ENCODE assay signal across 10 mouse cellular contexts in genomic region chr15:77904363-77904892, GRCm38 (mm10). TPM values are rescaled to one million over a fixed set of nuclear protein-coding genes. Genes with fewer than 3 reads are reported as not detected.
DNase-seq lines count a peak whose midpoint lies in the region; ATAC-seq lines count a peak whose summit lies in the region.
"Had no signal": no experiment of that assay in that cellular context is flagged by ENCODE, and none has a peak within 500 bp of the region (broad histone marks: within the 10 kb centered on the region; RNA-seq: fewer than 3 reads in every experiment).

No protein-coding gene starts in this region.

- no peak for DNase-seq in kidney, adult 18-20 months
- peak; percentile 39 to 60 for DNase-seq in thymus, postnatal 10 days (ENCODE audit: low spot score in 2 of 2)
- no peak for DNase-seq in frontal cortex, postnatal 14 days (ENCODE audit: low spot score in 2 of 2)
- no peak for DNase-seq in retina, postnatal 1 day
- no peak for DNase-seq in left cerebral cortex, postnatal 14 days (ENCODE audit: low spot score in 2 of 2)

- intact Hi-C loops in left cerebral cortex, postnatal 14 days (cut with DNase I): no loop called here

- no peak overlapping the region; the same call in 1 of the 2 replicates for H3K27ac ChIP-seq in kidney, embryonic 16.5 days (ENCODE audit: low read length)
- H3K27ac ChIP-seq in limb, embryonic 12.5 days: peak overlapping the region; percentile 76
- H3K27ac ChIP-seq: hindbrain, embryonic 13.5 days; neural tube, embryonic 12.5 days had no signal

- no peaks in the 10 kb centered on the region for H3K27me3 ChIP-seq in kidney, embryonic 16.5 days (ENCODE audit: insufficient read depth, low read length)
- H3K27me3 ChIP-seq in limb, embryonic 12.5 days: peaks cover 4% of the 10 kb centered on the region

- ATAC-seq in kidney, embryonic 16.5 days (ENCODE audit: low FRiP score, low TSS enrichment): no peak
- ATAC-seq in activated CD4-positive, CD25-positive, alpha-beta regulatory T cell, adult 4 months: peak; percentile 57
- ATAC-seq in limb, embryonic 12.5 days (ENCODE audit: insufficient number of reproducible peaks, insufficient read depth, low FRiP score, low TSS enrichment, low read depth): no peak

- H3K9ac ChIP-seq in kidney, embryonic 16.5 days (replicated peaks; ENCODE audit: low read length): peak overlapping the region; percentile 41; the same call in 1 of the 2 replicates
- H3K9ac ChIP-seq in limb, embryonic 12.5 days (replicated peaks): no peak overlapping the region

- H3K4me2 ChIP-seq in kidney, embryonic 16.5 days (replicated peaks; ENCODE audit: low read depth, low read length): peak overlapping the region; percentile 15; the same call in 1 of the 2 replicates
- peak overlapping the region; percentile 60 for H3K4me2 ChIP-seq in limb, embryonic 12.5 days

- no peak overlapping the region for H3K4me3 ChIP-seq in kidney, embryonic 16.5 days (ENCODE audit: low read length)
- no peak overlapping the region for H3K4me3 ChIP-seq in limb, embryonic 12.5 days (replicated peaks)

- H3K36me3 ChIP-seq in kidney, embryonic 16.5 days (ENCODE audit: insufficient read depth, low read length): no peaks in the 10 kb centered on the region
- H3K36me3 ChIP-seq in limb, embryonic 12.5 days: no peaks in the 10 kb centered on the region
- H3K36me3 ChIP-seq: hindbrain, embryonic 13.5 days; neural tube, embryonic 12.5 days had no signal

- H3K9me3 ChIP-seq in kidney, embryonic 16.5 days (ENCODE audit: low read length): no peaks in the 10 kb centered on the region
- no peaks in the 10 kb centered on the region for H3K9me3 ChIP-seq in limb, embryonic 12.5 days
- H3K9me3 ChIP-seq: hindbrain, embryonic 13.5 days; neural tube, embryonic 12.5 days had no signal

- H3K4me1 ChIP-seq in kidney, embryonic 16.5 days (ENCODE audit: insufficient read depth, low read length): peaks cover 55% of the 10 kb centered on the region
- H3K4me1 ChIP-seq in limb, embryonic 12.5 days (replicated peaks): peaks cover 56% of the 10 kb centered on the region

- 28% methylated on average over 11 of the region's 12 CpGs for whole genome bisulfite sequencing in kidney, embryonic 16.5 days
- 22% methylated on average over 12 of the region's 12 CpGs for WGBS in limb, embryonic 12.5 days

RNA-seq across cellular contexts. Expression of gene Txn2, which starts 24.4 kb away (rescaled TPM):
- 275 and 307 TPM in 2 replicates for polyA plus RNA-seq in kidney, embryonic 16.5 days (2015; fragmentation: Nextera tagmentation; extraction: Ambion mirVana)
- polyA plus RNA-seq in activated CD4-positive, CD25-positive, alpha-beta regulatory T cell, adult 4 months (2017; shearing (Covaris generic)): 100 to 1,000 TPM; 219 to 245 TPM
- polyA plus RNA-seq in limb, embryonic 12.5 days (2016; fragmentation: Nextera tagmentation; extraction: Ambion mirVana): 215 and 217 TPM in 2 replicates
- 100 to 1,000 TPM; 121 to 124 TPM for total RNA-seq in left cerebral cortex, postnatal 14 days (2021)

RNA-seq across cellular contexts. Expression of gene Foxred2, which starts 52.1 kb away (rescaled TPM):
- 4.9 and 5.2 TPM in 2 replicates for polyA plus RNA-seq in kidney, embryonic 16.5 days (2015; fragmentation: Nextera tagmentation; extraction: Ambion mirVana)
- 1 to 10 TPM; 2.0 TPM for polyA plus RNA-seq in activated CD4-positive, CD25-positive, alpha-beta regulatory T cell, adult 4 months (2017; shearing (Covaris generic))
- 6.4 and 7.5 TPM in 2 replicates for polyA plus RNA-seq in limb, embryonic 12.5 days (2016; fragmentation: Nextera tagmentation; extraction: Ambion mirVana)
- 10 to 100 TPM; 13.2 to 13.7 TPM for total RNA-seq in left cerebral cortex, postnatal 14 days (2021)

Comparison
In these comparisons a context has a peak if more than half of its experiments do, and no peak if none do; other contexts are left out.
1. DNase-seq: peak in thymus, postnatal 10 days (2 of 2); none in kidney, adult 18-20 months (single experiment), frontal cortex, postnatal 14 days (0 of 2), retina, postnatal 1 day (single experiment) and left cerebral cortex, postnatal 14 days (0 of 2).